Mouse (Mus musculus) small intestine, adult 2 months (tissue): ENCODE measurements around the gene Prkca. TPM values are rescaled to one million over a fixed set of nuclear protein-coding genes. Genes with fewer than 3 reads are reported as not detected.

Source experiments
- H3K27ac ChIP-seq: fragments of 200-500 bp; 2 replicates; pipeline ENCODE4 v1.5.1; 2012; ENCODE audit warnings: low read depth, low read length, control low read depth, inconsistent platforms; ENCODE audit not compliant: insufficient read depth
- H3K27me3 ChIP-seq: fragments of 200-500 bp; 2 replicates; pipeline ENCODE4 v1.6.1; 2012; ENCODE audit warnings: mild to moderate bottlenecking, moderate library complexity, low read length, inconsistent platforms; ENCODE audit not compliant: control insufficient read depth, insufficient read depth
- H3K36me3 ChIP-seq: fragments of 200-500 bp; 2 replicates; pipeline ENCODE4 v1.6.1; 2012; ENCODE audit warnings: mild to moderate bottlenecking, low read length, control low read depth, inconsistent platforms; ENCODE audit not compliant: control insufficient read depth, insufficient read depth
- H3K4me1 ChIP-seq: fragments of 200-500 bp; 2 replicates; pipeline ENCODE4 v1.6.1; 2012; ENCODE audit warnings: low read length, inconsistent platforms, mixed read lengths; ENCODE audit not compliant: control insufficient read depth, insufficient read depth, insufficient read length
- H3K4me3 ChIP-seq: fragments of 200-500 bp; 2 replicates; pipeline ENCODE4 v1.5.1; 2012; ENCODE audit warnings: low read depth, mild to moderate bottlenecking, control low read depth, inconsistent platforms, low read length, moderate library complexity
- CTCF ChIP-seq: fragments of 200-500 bp; IDR thresholded peaks from 2 replicates; pipeline ENCODE4 v1.5.1; 2012; ENCODE audit warnings: low read depth, mild to moderate bottlenecking, control low read depth, inconsistent platforms, low read length, moderate library complexity, mixed read lengths; ENCODE audit not compliant: insufficient replicate concordance, insufficient read length; ENCODE audit errors: extremely low read depth
- POLR2A ChIP-seq: fragments of 200-500 bp; IDR thresholded peaks from 2 replicates; pipeline ENCODE4 v1.6.1; 2012; ENCODE audit warnings: low read depth, mild to moderate bottlenecking, control low read depth, inconsistent platforms, low read length, moderate library complexity
- WGBS: fragments of 180-500 bp; shearing (Covaris S2); methylation state at CpG from one replicate; pipeline ENCODE4 v1.1.7; 2018; 5-methylcytosine and 5-hydroxymethylcytosine counted together
- polyA plus RNA-seq: library from polyadenylated mRNA; depleted of rRNA; stranded (reverse); fragments of >200 nt; gene quantifications from 2 replicates; pipeline ENCODE4 v1.2.3, GENCODE M21; 2012

Prkca gene
- polyA plus RNA-seq, 1 experiment: 13.9 TPM

DNA sequence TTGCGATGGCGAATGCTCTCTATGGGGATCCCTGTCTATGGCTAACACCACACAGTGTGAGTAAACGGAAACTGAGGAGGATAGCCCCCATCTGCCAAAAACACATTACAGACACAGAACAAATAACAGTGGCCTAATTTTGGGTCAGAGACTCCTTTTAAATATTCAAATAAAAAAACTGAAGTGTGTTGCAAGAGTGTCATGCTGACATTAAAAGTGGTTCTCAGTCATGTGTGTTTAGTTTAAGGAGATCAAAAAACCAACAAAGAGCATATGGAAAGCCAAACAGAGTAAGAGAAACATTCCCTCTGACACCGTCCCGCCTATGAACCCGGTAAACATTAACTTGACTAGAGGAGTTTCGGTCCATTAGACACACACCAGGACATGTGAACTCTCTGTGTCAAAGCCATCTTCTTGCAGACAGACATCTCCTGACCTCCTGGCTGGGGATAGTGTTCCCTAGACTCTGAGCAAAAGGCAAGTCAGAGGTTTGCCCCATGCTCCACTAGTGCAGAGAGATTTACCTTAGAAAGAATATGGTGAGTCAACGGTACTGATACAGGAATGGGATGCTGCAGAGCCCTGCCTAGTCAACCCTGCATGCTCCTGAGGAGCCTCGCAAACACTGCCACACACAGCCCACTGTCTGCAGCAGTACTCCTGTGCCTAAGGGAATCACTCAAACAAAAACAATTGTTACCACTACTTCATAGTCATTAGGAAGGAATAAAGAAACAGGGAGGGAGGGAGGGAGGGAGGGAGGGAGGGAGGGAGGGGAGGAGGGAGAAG lies 146.1 kb downstream of the Prkca start:
- 37% methylated on average over 9 of the region's 9 CpGs for WGBS
- no peak overlapping the region for H3K27ac ChIP-seq
- TF ChIP-seq POLR2A: no peak
- TF ChIP-seq CTCF: no peak

DNA sequence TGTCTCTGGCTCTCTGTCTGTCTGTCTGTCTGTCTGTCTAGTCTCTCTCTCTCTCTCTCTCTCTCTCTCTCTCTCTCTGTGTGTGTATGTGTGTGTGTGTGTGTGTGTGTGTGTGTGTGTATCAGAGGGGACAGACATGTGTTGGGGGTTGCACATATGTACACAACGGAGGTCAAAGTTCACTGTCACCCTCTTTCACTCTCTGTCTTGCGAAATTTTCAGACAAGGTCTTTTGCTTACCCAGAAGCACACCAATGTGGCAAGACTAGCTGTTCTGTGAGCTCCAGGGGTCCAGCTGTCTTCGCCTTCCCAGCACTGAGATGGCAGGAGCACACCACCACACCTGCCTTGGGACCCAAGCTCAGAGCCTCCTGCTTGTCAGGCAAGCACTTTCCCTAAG lies 146.9 kb downstream of the Prkca start:
- WGBS: 67% methylated on average over 3 of the region's 3 CpGs
- TF ChIP-seq CTCF (no peak), POLR2A (no peak)
- peaks cover 14% of the 10 kb centered on the region for H3K4me1 ChIP-seq
- H3K27ac ChIP-seq: no peak overlapping the region
- H3K36me3 ChIP-seq: peaks cover 2% of the 10 kb centered on the region
- H3K27me3 ChIP-seq: no peaks in the 10 kb centered on the region
- H3K4me3 ChIP-seq: no peak overlapping the region

More for the DNA sequence above, 146.1 kb downstream of the Prkca start:
- peaks cover 2% of the 10 kb centered on the region; the same call in 1 of the 2 replicates for H3K36me3 ChIP-seq
- H3K4me3 ChIP-seq: no peak overlapping the region
- no peaks in the 10 kb centered on the region for H3K27me3 ChIP-seq
- H3K4me1 ChIP-seq: peaks cover 14% of the 10 kb centered on the region

DNA sequence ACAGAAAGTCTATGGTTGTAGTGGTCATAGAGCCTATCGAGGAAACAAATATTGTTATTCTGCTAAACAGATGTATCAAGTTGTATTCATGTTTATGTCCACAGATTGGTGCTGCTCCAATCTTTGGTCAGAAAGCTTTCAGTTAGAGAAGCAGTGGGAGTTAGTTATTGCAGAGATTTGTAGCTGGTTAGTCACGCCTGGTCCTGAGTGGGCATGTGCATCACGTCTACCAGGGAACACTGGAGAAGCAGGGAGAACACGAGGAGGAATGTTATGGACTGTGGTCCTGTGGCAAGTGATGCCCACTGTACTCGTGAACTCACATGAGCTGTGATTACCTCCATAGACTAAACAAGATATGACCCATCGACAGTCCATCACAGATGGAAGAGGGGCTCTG lies 153.4 kb downstream of the Prkca start:
- TF ChIP-seq CTCF (no peak), POLR2A (no peak)
- 93% methylated on average over 6 of the region's 6 CpGs for WGBS
- Histone ChIP-seq H3K4me3 (no peak overlapping the region), H3K27ac (no peak overlapping the region), H3K4me1 (no peaks in the 10 kb centered on the region), H3K27me3 (no peaks in the 10 kb centered on the region), H3K36me3 (peaks cover 17% of the 10 kb centered on the region)

DNA sequence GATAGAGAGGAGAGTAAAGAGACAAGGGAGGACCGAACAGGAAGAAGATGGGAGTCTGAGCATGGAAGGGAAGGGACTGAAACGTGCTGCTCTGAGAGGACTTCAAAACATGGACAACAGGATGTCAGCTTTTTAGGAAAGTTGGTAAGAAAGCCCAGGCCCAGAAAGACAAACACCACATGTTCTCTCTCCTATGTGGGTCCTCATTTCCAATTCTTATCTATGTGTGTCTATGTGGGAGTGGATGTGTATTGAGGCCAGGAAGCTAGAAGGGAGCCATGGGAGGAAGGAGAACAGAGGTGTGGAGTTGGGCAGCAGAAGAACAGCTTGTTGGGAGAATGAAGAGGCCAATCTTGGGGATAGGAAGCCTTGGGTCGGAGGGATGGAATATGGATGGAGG lies 154.4 kb downstream of the Prkca start:
- H3K27me3 ChIP-seq: no peaks in the 10 kb centered on the region
- no peak overlapping the region for H3K27ac ChIP-seq

DNA sequence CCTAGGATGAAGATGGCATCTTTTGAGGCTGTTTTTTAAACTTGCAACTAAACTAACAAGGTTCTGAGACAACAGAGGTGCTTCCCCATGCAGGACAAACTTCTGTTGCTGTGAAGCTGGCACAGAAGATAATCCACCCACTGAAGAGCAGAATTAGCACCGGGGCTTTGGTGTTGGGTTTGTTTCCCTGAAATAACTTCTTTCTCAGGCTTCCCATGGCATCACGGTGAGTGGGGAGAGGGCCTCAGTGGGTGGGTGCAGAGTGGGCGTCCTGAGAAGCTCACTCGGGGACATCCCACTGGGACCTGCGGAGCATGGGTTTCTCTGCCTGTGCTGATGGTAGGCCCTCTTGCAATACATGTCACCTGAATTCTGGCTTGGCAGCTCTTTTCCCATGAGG lies 161.3 kb downstream of the Prkca start:
- TF ChIP-seq CTCF (no peak), POLR2A (no peak)
- no peak overlapping the region for H3K27ac ChIP-seq
- peaks cover 2% of the 10 kb centered on the region; the same call in 1 of the 2 replicates for H3K4me1 ChIP-seq
- no peaks in the 10 kb centered on the region for H3K27me3 ChIP-seq
- H3K36me3 ChIP-seq: peaks cover 9% of the 10 kb centered on the region
- WGBS: 93% methylated on average over 5 of the region's 5 CpGs
- H3K4me3 ChIP-seq: no peak overlapping the region

More for the DNA sequence above, 154.4 kb downstream of the Prkca start:
- Histone ChIP-seq H3K36me3 (peaks cover 17% of the 10 kb centered on the region), H3K4me3 (no peak overlapping the region), H3K4me1 (no peaks in the 10 kb centered on the region)
- 93% methylated on average over 3 of the region's 3 CpGs for WGBS
- TF ChIP-seq POLR2A (no peak), CTCF (no peak)

DNA sequence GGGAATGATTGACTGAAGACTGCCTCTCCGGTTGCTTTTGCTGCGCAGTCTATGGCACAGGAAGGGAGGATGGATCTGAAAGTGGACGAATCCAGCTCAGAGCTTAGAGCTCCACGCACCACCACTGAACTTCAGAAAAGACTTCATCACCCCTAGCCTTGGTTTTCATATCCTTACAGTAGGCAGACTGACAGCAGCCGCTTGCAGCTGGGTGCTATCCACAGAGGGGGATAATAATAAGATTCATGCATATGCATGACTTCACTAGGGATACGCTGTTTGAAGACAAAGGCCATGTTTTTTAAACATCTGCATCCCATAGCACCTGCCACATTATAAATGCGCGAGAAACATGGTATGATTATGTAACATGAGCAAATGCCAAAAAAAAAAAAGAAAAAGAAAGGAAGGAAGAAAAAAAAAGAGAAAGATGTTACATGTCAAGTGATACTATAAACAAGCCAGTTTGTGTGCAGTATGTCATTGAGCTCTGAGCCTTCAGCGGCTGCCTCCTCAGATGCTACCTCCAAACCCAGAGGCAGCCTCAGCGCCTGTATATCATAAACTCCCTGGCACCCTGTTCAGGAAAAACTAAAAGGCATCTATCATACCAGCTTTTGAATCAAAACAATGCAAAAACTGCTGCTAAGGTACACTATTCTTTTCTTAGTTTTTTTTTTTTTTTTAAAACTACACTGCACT lies 162.6 kb downstream of the Prkca start:
- no peak overlapping the region for H3K27ac ChIP-seq
- H3K4me3 ChIP-seq: no peak overlapping the region
- H3K36me3 ChIP-seq: peaks cover 8% of the 10 kb centered on the region
- TF ChIP-seq POLR2A (no peak), CTCF (no peak)
- H3K27me3 ChIP-seq: no peaks in the 10 kb centered on the region
- 91% methylated on average over 10 of the region's 10 CpGs for WGBS
- peaks cover 2% of the 10 kb centered on the region; the same call in 1 of the 2 replicates for H3K4me1 ChIP-seq

DNA sequence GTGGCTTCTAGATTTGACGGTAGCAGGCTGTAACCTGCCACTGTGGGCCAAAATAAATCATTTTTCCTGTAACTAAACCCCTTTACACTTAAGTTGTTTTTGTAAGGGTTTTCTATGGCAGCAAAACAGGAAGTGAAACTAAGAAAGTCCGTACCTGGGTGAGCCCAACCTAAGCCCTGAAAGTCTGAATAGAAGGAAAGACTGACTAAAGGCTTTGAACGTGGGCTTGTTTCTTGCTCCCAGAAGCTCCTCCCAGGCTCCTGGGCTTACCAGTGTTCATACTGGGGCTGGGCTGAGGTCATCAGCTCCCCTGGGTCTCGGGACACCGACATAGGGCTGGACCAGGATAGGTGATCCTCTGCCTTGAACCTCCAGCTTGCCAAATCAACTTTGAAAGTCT lies 164.9 kb downstream of the Prkca start:
- H3K27me3 ChIP-seq: no peaks in the 10 kb centered on the region
- peaks cover 2% of the 10 kb centered on the region; the same call in 1 of the 2 replicates for H3K4me1 ChIP-seq
- WGBS: 61% methylated on average over 5 of the region's 5 CpGs
- no peak overlapping the region for H3K4me3 ChIP-seq
- TF ChIP-seq POLR2A (no peak), CTCF (no peak)
- H3K27ac ChIP-seq: no peak overlapping the region
- H3K36me3 ChIP-seq: peaks cover 5% of the 10 kb centered on the region
